ENCODE assay signal across 8 mouse cellular contexts in the genomic region with DNA sequence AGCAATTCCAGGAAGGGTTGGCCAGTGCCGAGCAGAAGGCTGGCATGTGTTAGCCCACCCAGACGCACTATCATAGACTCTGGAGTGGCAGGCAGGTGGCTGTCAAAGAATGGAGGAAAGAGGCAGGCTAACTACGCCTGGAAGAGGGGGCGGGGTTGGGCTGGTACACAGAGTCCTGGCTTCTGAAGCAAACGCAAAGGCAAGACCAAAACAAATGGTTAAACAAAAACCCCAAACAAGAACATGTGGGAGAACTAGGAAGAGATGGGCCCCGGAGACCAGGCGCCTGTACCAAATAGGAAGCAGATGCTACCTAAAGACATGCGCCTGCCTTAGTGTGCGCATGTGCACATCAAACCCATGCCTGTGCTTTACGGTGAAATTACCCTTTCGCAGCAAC. TPM values are rescaled to one million over a fixed set of nuclear protein-coding genes. Genes with fewer than 3 reads are reported as not detected.
DNase-seq lines count a peak whose midpoint lies in the region; ATAC-seq and TF ChIP-seq lines count a peak whose summit lies in the region.

No protein-coding gene starts in this region.

- H3K4me3 ChIP-seq in heart, postnatal 0 days (ENCODE audit: low read depth, low read length) = no peak overlapping the region
- H3K4me3 ChIP-seq in embryonic facial prominence, embryonic 11.5 days (ENCODE audit: low read depth, low read length) = peak overlapping the region; percentile 14
- H3K4me3 ChIP-seq in forebrain, postnatal 0 days (ENCODE audit: low read depth, low read length) = peak overlapping the region; percentile 37
- no peak overlapping the region; the same call in 1 of the 2 replicates for H3K4me3 ChIP-seq in midbrain, embryonic 14.5 days (replicated peaks; ENCODE audit: low read depth, low read length)

- no peaks in the 10 kb centered on the region for H3K27me3 ChIP-seq in heart, postnatal 0 days (ENCODE audit: control insufficient read depth, insufficient read depth, low read length)
- no peaks in the 10 kb centered on the region for H3K27me3 ChIP-seq in embryonic facial prominence, embryonic 11.5 days (ENCODE audit: control insufficient read depth, insufficient read depth, low read length)
- no peaks in the 10 kb centered on the region for H3K27me3 ChIP-seq in forebrain, postnatal 0 days (ENCODE audit: insufficient read depth, low read length)
- H3K27me3 ChIP-seq in midbrain, embryonic 14.5 days (ENCODE audit: control insufficient read depth, insufficient read depth, low read length) = no peaks in the 10 kb centered on the region

- peaks cover 25% of the 10 kb centered on the region for H3K4me1 ChIP-seq in heart, postnatal 0 days (ENCODE audit: control insufficient read depth, insufficient read depth)
- H3K4me1 ChIP-seq in embryonic facial prominence, embryonic 11.5 days (ENCODE audit: control insufficient read depth, insufficient read depth, low read length) = 0 out of 2 replicates have a peak, but pooled peaks cover 2% of the 10 kb centered on the region
- H3K4me1 ChIP-seq in forebrain, postnatal 0 days (ENCODE audit: insufficient read depth) = no peaks in the 10 kb centered on the region
- no peaks in the 10 kb centered on the region for H3K4me1 ChIP-seq in midbrain, embryonic 14.5 days (ENCODE audit: control insufficient read depth, insufficient read depth, low read length)

- no peak for TF ChIP-seq CTCF in heart, postnatal 0 days (IDR thresholded peaks at IDR 0.05; ENCODE audit: low read depth)
- no peak for TF ChIP-seq CTCF in forebrain, postnatal 0 days (IDR thresholded peaks at IDR 0.05; ENCODE audit: low read depth)

- H3K36me3 ChIP-seq in heart, postnatal 0 days (replicated peaks; ENCODE audit: control insufficient read depth, insufficient read depth, low read length) = no peaks in the 10 kb centered on the region
- H3K36me3 ChIP-seq in embryonic facial prominence, embryonic 11.5 days (replicated peaks; ENCODE audit: control insufficient read depth, insufficient read depth, low read depth, low read length) = no peaks in the 10 kb centered on the region
- H3K36me3 ChIP-seq in forebrain, postnatal 0 days (ENCODE audit: insufficient read depth) = no peaks in the 10 kb centered on the region
- H3K36me3 ChIP-seq in midbrain, embryonic 14.5 days (ENCODE audit: control insufficient read depth, insufficient read depth, low read length) = no peaks in the 10 kb centered on the region

- H3K4me2 ChIP-seq in heart, postnatal 0 days (ENCODE audit: low read depth, low read length) = peak overlapping the region; percentile 72; the same call in 1 of the 2 replicates
- H3K4me2 ChIP-seq in embryonic facial prominence, embryonic 11.5 days (ENCODE audit: low read depth, low read length) = peak overlapping the region; percentile 36; the same call in 1 of the 2 replicates
- peak overlapping the region; percentile 59 for H3K4me2 ChIP-seq in forebrain, postnatal 0 days (ENCODE audit: low read depth)
- peak overlapping the region; percentile 55 for H3K4me2 ChIP-seq in midbrain, embryonic 14.5 days (ENCODE audit: low read length)

- 81% methylated on average over 11 of the region's 11 CpGs for WGBS in heart, postnatal 0 days
- 24% methylated on average over 11 of the region's 11 CpGs for WGBS in embryonic facial prominence, embryonic 11.5 days
- WGBS in forebrain, postnatal 0 days = 39% methylated on average over 11 of the region's 11 CpGs
- WGBS in midbrain, embryonic 14.5 days = 64% methylated on average over 11 of the region's 11 CpGs

- H3K9ac ChIP-seq in heart, postnatal 0 days (replicated peaks; ENCODE audit: low read depth, low read length) = 0 out of 2 replicates have a peak overlapping the region, but pooled peaks have one; percentile 2
- no peak overlapping the region for H3K9ac ChIP-seq in embryonic facial prominence, embryonic 11.5 days (replicated peaks; ENCODE audit: low read length)
- H3K9ac ChIP-seq in forebrain, postnatal 0 days = 0 out of 2 replicates have a peak overlapping the region, but pooled peaks have one; percentile 48
- no peak overlapping the region; the same call in 1 of the 2 replicates for H3K9ac ChIP-seq in midbrain, embryonic 14.5 days (replicated peaks; ENCODE audit: low read length)

- DNase-seq in heart, postnatal 0 days (ENCODE audit: low spot score) = no peak
- no peak for DNase-seq in heart, postnatal 10 days
- DNase-seq in embryonic facial prominence, embryonic 11.5 days (ENCODE audit: low spot score) = peak; percentile 82
- peak; percentile 45 for DNase-seq in forebrain, postnatal 0 days
- DNase-seq in midbrain, embryonic 14.5 days = peak; percentile 45
- no peak for DNase-seq in urinary bladder, postnatal 25 days (ENCODE audit: low spot score)
- DNase-seq in adipocyte (ENCODE audit: low spot score) = no peak
- no peak for DNase-seq in frontal cortex, postnatal 10 days (ENCODE audit: low spot score in 2 of 2)

- no peak for TF ChIP-seq EP300 in heart, postnatal 0 days (IDR thresholded peaks at IDR 0.05; ENCODE audit: low read depth)

- no peak overlapping the region for H3K27ac ChIP-seq in heart, postnatal 0 days (ENCODE audit: low read depth)
- no peak overlapping the region for H3K27ac ChIP-seq in embryonic facial prominence, embryonic 11.5 days (replicated peaks; ENCODE audit: low read depth, low read length)
- H3K27ac ChIP-seq in forebrain, postnatal 0 days (ENCODE audit: low read depth, low read length) = no peak overlapping the region
- H3K27ac ChIP-seq in midbrain, embryonic 14.5 days (replicated peaks; ENCODE audit: low read depth, low read length) = no peak overlapping the region

- intact Hi-C loops in heart, postnatal 10 days (cut with DNase I) = no loop called here

- no peaks in the 10 kb centered on the region for H3K9me3 ChIP-seq in heart, postnatal 0 days (replicated peaks; ENCODE audit: control insufficient read depth, low read length)
- H3K9me3 ChIP-seq in embryonic facial prominence, embryonic 11.5 days (replicated peaks; ENCODE audit: control insufficient read depth, low read length) = no peaks in the 10 kb centered on the region
- H3K9me3 ChIP-seq in forebrain, postnatal 0 days (ENCODE audit: low read length) = no peaks in the 10 kb centered on the region
- H3K9me3 ChIP-seq in midbrain, embryonic 14.5 days (ENCODE audit: control insufficient read depth, low read length) = no peaks in the 10 kb centered on the region

- no peak for ATAC-seq in heart, postnatal 0 days (ENCODE audit: insufficient read depth, low read depth)
- ATAC-seq in embryonic facial prominence, embryonic 11.5 days (replicated peaks; ENCODE audit: insufficient number of reproducible peaks, low FRiP score, low TSS enrichment, low read depth) = peak; percentile 59
- ATAC-seq in forebrain, postnatal 0 days = peak; percentile 82
- peak; percentile 35; the same call in 1 of the 2 replicates for ATAC-seq in midbrain, embryonic 14.5 days (ENCODE audit: low FRiP score, low TSS enrichment)

RNA-seq across cellular contexts. Expression of gene Rftn2, which starts 2.5 kb away (rescaled TPM):
- total RNA-seq in heart, postnatal 0 days (2014; rRNA removed; ENCODE audit: low replicate concordance) = 3.6 and 6.1 TPM in 2 replicates
- polyA plus RNA-seq in heart, postnatal 0 days (2015; fragmentation: Nextera tagmentation; extraction: Ambion mirVana) = 7.2 TPM in 2 replicates
- 10 to 100 TPM; 12.4 to 14.1 TPM for total RNA-seq in heart, postnatal 10 days (2021)
- 20.1 and 20.5 TPM in 2 replicates for polyA plus RNA-seq in embryonic facial prominence, embryonic 11.5 days (2014; fragmentation: Nextera tagmentation; extraction: Ambion mirVana)
- 10.1 and 10.9 TPM in 2 replicates for total RNA-seq in forebrain, postnatal 0 days (2014; rRNA removed)
- 7.9 and 12.4 TPM in 2 replicates for polyA plus RNA-seq in forebrain, postnatal 0 days (2015; fragmentation: Nextera tagmentation; extraction: Ambion mirVana)
- polyA plus RNA-seq in midbrain, embryonic 14.5 days (2014; fragmentation: Nextera tagmentation; extraction: Ambion mirVana) = 8.7 and 9.5 TPM in 2 replicates

RNA-seq across cellular contexts. Expression of gene Mars2, which starts 12.9 kb away (rescaled TPM):
- total RNA-seq in heart, postnatal 0 days (2014; rRNA removed; ENCODE audit: low replicate concordance) = 5.1 and 5.7 TPM in 2 replicates
- polyA plus RNA-seq in heart, postnatal 0 days (2015; fragmentation: Nextera tagmentation; extraction: Ambion mirVana) = 2.4 and 2.9 TPM in 2 replicates
- 1 to 10 TPM; 4.2 to 5.5 TPM for total RNA-seq in heart, postnatal 10 days (2021)
- polyA plus RNA-seq in embryonic facial prominence, embryonic 11.5 days (2014; fragmentation: Nextera tagmentation; extraction: Ambion mirVana) = 2.4 and 2.8 TPM in 2 replicates
- 11.5 and 13.1 TPM in 2 replicates for total RNA-seq in forebrain, postnatal 0 days (2014; rRNA removed)
- polyA plus RNA-seq in forebrain, postnatal 0 days (2015; fragmentation: Nextera tagmentation; extraction: Ambion mirVana) = 2.3 and 2.5 TPM in 2 replicates
- 4.1 and 4.4 TPM in 2 replicates for polyA plus RNA-seq in midbrain, embryonic 14.5 days (2014; fragmentation: Nextera tagmentation; extraction: Ambion mirVana)

Comparison
In these comparisons a context has a peak if more than half of its experiments do, and no peak if none do; other contexts are left out.
1. DNase-seq: peak in embryonic facial prominence, embryonic 11.5 days (single experiment), forebrain, postnatal 0 days (single experiment) and midbrain, embryonic 14.5 days (single experiment); none in heart, postnatal 0 days (single experiment), heart, postnatal 10 days (0 of 2), urinary bladder, postnatal 25 days (single experiment), adipocyte (single experiment) and frontal cortex, postnatal 10 days (0 of 2).
2. H3K4me3 ChIP-seq: peak in embryonic facial prominence, embryonic 11.5 days (single experiment) and forebrain, postnatal 0 days (single experiment); none in heart, postnatal 0 days (single experiment) and midbrain, embryonic 14.5 days (single experiment).
3. H3K9ac ChIP-seq: peak in heart, postnatal 0 days (single experiment) and forebrain, postnatal 0 days (single experiment); none in embryonic facial prominence, embryonic 11.5 days (single experiment) and midbrain, embryonic 14.5 days (single experiment).
4. Peak in every context shown above with its lines, with median percentiles within 50 percentile points of each other: H3K4me2 ChIP-seq.